Mouse (Mus musculus): ENCODE measurements around the gene Vbp1.

Gene Vbp1

GRCm38 (mm10) chrX:75514179-75514972 lies at the start of gene Vbp1:
Vbp1 (plus strand) TSS chrX:75514299.
- DNase-seq = peak; percentile 83

GRCm38 (mm10) chrX:75475182-75475644 lies 38.9 kb upstream of the Vbp1 start:
- peak; percentile 45 for DNase-seq

GRCm38 (mm10) chrX:75489886-75490285 lies 24.2 kb upstream of the Vbp1 start:
- no peak for DNase-seq

- no peak for DNase-seq
Measured at GRCm38 (mm10) chrX:75513787-75514178, 316 bp upstream of the Vbp1 start.

GRCm38 (mm10) chrX:75577582-75578324 lies 63.7 kb downstream of the Vbp1 start, which contains the start of gene Rab39b:
Rab39b (minus strand) TSS chrX:75578231.
- no peak for DNase-seq

- no peak for DNase-seq
Measured at GRCm38 (mm10) chrX:75578539-75578938, 64.4 kb downstream of the Vbp1 start.

Measured in lung, postnatal 14 days (tissue).